Mouse (Mus musculus): ENCODE measurements at regions not wholly inside any gene's neighbourhood (a gene's known extent, or its start where the extent isn't known, plus 50 kb on each side); places are given as distances from the start of the nearest gene placed in this dataset.

GRCm38 (mm10) chr10:66911261-66911911 lies 184.5 kb upstream of the Jmjd1c start:
- DNase-seq, result peak; percentile 53

- no peak for DNase-seq
Observed at GRCm38 (mm10) chr10:66912440-66912839, 183.5 kb upstream of the Jmjd1c start.

DNA sequence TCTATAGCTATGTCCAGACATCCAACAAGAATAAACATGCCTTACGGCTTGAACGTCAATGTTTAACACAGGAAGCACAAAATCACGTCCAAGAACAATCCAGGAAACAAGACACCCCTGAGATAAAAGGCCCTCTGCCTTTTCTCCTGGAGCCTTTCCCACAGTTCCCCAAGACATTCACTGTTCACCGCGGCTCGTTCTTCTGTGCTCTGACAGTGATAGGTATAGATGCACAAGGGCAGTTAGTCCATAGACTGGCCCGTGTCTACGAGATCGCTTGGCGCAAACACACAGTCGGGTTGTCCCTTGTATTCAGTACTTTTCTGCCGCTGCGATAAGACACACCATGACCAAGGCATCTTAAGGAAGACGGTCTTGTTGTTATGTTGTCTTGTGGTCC lies 182.7 kb upstream of the Jmjd1c start:
- no peak for DNase-seq

GRCm38 (mm10) chr10:66913627-66914026 lies 182.3 kb upstream of the Jmjd1c start:
- DNase-seq, result peak; percentile 32

DNA sequence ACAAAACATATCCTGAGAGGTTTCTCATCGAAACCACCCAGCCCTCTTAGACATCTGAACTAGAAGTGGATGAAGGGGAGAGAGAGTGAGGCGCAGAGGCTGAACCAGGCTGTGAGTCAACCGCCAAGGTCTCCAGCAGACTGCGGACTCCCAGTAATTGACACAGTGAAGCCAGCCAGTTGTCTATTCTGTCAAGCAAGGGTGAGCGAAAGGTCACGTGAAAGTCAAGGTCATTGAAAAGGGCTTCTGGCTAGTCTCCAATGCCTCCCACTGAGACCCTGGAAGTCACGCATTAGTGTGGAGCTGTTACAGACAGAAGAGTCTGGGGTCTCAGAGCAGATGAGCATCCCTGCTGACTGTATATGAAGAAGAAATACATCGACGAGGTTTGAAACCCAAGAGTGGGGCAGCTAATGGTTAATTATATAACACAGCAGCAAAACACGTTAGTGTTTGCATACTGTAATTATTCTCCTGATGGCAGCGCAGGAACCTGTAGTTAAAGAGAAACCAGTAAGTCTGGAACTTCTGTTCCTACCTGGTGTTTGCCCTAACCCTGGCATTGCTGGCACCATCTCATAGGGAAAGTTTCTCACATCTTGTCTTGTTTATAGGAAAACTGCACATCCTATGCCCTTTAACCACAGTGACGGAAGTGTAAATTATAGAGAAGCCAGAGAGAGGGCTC lies 181.5 kb upstream of the Jmjd1c start:
- DNase-seq, result peak; percentile 57

- no peak for DNase-seq
Observed at GRCm38 (mm10) chr10:66915801-66916200, 180.1 kb upstream of the Jmjd1c start.

DNA sequence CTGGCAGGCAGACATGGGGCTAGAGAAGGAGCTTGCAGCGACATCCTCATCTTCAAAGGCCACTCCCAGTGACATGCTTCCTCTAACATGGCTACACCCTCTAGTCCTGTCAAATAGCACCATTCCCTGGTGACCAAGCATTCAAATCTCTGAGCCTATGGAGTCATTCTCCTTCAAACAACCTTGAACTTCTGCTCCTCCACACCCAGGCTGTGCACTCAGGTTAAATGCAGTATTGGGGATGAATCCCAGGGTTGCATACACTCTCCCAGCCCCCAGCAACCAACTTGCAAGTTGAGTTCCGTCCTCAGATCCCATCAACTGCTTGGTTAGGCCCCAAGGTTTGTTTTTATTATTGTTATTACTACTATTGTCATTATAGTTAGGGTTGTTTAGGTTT lies 178.2 kb upstream of the Jmjd1c start:
- DNase-seq, result no peak

DNA sequence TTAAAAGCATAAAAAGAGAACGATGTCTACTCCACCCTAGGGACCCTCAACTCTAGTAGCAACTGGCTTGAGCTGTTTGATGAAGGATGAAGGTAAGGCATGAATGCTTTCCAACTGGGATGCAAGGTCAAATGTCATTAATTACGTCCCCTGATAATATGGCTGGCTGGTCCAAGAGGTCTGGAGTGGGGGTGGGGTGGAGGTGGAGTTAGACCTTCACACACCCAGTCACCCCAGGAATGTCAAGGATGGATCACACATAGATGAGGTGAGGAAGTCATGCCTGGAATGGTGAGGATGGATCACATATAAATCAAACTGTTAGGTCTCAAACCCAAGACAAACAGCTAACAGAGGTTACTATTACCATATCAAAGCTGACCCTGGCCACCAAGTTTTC lies 177.2 kb upstream of the Jmjd1c start:
- DNase-seq, result no peak

DNA sequence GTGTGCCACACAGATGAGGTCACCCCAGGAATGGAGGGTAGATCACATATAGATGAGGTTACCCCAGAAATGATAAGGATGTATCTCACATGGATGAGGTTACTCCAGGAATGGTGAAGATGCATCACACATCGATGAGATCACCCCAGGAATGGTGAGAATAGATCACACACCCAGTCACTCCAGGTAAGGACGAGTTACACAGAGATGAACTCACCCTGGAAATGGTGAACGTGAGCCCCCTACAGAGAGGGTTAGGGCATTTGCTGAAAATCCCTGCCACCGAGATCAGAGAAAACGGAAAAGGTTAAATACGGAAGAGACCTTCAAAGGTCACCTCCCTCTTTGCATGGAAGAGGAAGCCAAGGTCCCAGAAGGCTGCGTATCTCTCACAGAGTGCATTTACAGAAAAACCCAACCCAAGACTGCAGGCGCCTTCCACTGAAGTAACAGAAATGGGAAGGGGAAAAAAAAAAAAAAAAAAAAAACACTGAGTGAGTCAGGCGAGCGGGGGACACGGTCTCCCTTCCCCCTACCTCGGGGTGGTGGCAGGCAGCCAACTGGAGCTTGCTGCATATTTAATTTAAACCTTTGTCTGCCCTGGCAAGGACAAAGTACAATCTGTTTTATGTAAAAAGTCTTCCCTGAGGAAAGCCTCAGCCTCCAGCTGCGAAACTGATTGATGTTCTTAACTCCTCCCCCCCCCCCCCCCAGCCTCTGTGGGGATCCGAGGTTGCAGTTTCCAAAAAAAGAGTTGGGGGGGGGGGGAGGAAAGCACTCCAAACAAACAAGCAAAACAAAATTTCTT lies 175.8 kb upstream of the Jmjd1c start:
- peak; percentile 93 for DNase-seq

DNA sequence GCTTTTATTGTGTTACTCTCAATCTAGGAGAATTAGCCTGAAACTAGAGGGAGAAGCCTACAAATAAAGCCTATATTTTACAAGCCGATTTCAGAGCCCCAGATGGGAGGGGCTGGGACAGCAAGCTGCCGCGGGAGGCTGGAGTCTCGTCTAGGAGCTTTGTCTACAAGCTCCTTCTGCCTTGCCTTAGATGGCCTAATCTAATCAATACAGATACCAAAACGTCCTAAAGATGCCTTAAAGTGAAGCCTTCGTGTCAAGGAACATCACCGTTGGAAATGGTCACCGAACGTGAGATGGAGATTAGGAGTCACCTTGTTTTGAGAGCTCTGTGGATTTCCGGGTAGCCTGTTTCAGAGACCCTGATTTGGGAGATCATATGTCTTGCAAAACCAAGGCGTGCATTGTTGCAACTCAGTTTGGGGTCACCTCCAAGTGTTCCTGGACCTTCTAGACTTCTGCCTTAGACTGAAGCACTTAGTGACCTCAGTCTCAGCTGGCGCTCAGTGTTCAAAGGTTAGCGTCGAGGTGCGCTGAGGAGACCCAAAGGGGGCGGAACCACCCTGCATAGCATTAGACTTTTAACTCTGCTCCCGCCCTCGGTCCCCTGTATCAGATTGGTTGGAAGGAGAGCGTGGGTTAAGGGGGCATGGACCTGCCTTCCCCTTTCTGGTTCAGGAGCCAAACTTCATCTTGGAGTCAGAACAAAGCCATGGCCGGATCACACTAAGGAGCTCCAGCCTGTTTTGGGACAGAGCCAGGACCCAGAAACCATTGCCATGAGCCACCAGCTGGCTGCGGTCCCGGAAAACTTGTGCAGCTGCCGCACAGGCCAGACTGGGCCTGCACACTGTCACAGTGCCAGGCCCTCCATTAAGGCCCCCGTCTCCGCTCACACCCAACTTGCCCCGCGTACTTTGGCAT lies 174.9 kb upstream of the Jmjd1c start:
- DNase-seq, result peak; percentile 97

- no peak for DNase-seq
Observed at GRCm38 (mm10) chr10:66921776-66922175, 174.1 kb upstream of the Jmjd1c start.

DNA sequence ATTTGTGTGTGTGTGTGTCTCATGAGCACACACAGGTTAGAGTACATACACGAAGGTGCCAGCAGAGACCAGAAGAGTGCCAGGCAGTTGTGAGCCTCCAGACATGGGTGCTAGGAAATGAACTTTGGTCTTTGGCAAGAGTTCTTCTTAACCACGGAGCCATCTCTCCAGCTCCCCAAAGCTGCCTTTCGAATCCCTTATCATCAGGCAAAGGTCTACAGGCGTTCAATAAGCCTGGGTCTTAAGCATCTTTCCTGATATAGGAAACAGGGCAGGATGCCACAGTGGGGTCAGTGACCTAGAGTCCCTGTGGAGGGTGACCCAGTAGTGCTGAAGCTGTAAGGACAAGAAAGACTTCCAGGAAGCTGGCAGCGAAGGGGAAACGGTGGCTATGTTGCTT lies 173.6 kb upstream of the Jmjd1c start:
- peak; percentile 51 for DNase-seq

DNA sequence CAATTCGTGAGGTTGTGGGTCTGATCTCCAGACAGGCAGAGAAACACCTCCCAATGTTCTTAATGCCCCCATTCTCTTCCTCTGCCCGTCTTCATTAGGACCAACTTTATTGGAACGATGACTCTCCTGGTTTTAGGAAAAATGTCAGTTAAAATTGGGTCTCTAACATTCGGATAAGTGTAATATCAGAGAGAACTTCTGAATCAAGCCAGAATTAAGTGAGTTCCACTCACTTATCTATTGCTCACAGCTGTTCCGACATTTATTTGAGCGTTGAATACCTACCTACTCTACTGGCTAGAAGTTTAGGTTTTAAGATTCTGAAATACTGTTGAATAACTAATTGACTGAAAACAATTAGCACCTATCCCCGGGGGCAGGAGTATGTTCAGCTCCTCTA lies 172.0 kb upstream of the Jmjd1c start:
- DNase-seq, result no peak

DNA sequence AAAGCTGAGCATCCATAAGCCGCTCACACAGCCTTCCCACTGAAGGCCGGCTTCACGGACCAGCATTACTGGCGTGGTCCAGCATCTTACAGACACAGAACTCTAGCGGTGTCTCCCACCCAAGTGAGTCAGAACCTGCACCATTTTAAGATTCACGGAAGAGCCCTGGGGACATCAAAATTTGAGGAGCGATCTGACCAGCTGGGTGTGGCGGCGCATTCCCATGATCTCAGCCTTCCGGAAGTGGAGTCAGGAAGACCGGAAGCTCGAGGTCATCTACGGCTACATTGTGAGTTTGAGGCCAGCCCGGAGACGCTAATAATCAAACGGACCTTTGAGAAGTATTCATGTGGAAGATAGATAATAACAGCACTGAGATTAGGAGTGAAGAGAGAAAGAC lies 171.5 kb upstream of the Jmjd1c start:
- no peak for DNase-seq

DNA sequence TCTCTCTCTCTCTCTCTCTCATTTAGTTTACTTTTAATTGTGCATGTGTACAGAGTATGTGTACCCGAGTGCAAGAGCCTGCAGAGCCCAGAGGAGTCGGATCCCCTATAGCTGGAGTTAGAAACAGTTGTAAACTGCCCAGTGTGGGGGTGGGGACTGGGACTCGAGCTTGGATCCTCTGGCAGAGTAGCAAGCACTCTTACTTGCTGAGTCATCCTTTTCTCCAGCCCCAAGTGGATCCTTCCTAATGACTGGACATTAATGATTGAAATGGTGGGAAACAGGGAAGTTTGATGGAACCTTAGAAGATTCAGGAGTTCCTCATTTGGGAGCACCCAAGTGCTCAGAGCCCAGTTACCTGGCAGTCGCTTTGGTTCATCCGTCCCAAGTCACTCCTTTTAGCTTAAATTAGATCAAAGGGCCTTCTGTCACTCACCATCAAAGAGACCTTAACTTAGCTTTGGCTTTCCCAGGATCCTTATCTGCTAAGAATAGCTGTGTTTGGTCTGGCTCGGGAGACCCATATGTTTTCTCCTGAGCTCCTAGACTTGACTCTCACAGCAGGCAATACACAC lies 170.3 kb upstream of the Jmjd1c start:
- DNase-seq, result no peak

DNA sequence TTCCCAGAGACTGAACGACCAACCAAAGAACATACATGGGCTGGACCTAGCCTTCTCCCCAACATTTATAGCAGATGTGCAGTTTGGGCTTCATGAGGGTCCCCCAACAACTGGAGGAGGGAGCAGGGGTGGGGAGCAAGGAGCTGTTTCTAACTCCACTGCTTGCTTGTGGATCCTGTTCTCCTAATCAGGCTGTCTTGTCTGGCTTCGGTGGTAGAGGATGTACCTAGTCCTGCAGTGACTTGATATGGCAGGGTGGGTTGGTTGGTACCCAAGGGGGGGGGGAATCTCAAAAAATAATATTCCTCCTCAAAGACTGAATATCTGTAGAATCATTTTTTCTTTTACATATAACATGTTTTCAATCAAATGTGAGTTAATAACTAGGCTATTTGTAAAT lies 168.3 kb upstream of the Jmjd1c start:
- DNase-seq, result no peak

DNA sequence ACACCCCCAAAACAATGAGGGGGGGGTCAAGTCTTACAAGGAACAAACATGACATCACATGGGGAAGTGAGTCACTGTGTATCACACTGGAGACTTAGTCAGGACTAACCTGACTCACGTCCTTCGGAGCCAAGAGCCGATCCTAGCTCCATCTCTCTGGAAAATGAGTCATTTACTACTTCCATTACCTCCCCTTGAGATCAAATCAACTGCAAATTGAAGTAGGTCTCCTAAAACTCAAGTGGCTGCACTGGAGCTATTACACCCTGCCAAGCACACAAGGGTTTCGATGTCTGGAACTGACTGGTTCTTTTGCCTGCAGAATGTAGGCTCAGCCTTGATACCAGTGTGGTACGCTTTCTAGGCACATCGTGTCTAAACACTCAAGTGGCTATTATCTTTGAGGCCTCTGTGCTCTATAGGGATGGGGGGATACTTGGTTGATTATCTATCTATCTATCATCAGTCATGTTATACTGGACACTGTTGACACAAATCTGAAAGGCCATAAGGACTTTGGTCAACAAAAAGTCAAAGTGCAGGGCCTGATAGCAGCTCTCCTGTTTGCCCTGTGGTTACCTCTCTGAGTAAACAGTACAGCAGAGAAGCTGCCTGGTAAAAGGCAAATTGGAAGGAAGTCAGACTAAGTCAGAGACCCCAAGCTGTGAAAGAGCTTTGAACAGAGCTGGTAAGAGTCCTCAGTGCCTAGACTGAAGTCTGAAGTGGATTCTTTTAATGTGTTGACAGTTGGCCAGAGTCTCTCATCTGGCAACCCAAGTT lies 167.5 kb upstream of the Jmjd1c start:
- DNase-seq, result peak; percentile 45

- DNase-seq, result no peak
Observed at GRCm38 (mm10) chr10:66930563-66930962, 165.4 kb upstream of the Jmjd1c start.

DNA sequence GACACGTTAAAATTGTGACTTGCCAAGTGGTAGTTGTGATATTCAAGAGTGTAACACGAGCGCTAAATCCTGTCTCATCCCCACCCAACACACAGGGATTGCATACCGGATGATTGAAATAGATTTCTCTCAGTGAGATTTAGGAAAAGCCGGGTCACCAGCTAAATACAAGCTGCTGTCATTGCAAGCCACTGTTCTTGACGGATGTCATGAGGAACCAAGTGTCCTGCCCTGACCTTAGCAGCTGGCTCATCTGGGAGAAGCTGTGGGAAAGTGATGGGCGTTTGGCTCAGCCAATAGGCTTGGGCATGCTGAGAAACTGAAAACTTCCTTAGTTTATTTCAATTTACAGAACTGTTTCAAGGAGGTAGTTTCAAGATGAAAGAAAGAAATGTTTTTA lies 164.4 kb upstream of the Jmjd1c start:
- peak; percentile 34 for DNase-seq

DNA sequence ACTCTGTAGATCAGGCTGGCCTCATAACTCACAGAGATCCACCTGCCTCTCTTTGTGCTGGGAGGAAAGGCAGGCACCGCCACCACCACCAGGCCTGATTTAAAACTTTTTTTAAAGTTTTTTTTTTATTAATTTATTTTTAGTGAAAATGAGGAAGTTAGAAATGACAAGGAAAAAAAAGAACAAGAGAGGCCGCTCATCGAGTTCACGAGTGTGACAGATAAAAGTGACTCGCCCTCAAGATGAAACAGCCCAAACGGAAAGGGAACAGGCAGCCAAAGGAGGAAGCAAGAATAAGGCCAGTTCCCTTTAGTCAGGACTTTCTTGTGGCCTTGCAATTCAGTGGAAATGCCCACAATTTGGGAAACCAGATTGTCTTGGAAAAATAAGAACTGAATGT lies 163.4 kb upstream of the Jmjd1c start:
- no peak for DNase-seq

DNA sequence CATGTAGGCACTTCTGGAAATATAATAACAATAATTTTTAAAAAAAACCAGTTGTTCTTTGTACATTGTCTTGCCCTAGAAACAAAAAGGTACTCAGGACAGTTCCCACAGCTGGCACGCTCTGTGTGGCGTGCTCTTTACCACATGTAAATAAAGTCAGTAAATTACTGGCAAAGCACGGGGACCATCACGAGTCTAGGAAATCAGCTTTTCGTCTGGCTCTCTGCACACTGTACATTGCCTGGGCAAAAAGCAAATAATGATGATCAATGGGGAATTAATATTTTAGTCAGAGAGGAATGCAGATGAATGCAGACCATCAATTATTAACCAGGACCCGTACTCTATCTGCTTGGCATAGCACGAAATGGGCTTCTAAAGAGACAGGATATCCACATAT lies 162.2 kb upstream of the Jmjd1c start:
- no peak for DNase-seq
